Mouse (Mus musculus) liver, embryonic 15.5 days (tissue): Measurements from ENCODE around the gene Serpine1. TPM values are rescaled to one million over a fixed set of nuclear protein-coding genes. Genes with fewer than 3 reads are reported as not detected.
A peak's percentile ranks its signal among the peaks of the same experiment; 100 is the strongest.

Experiments used
- ATAC-seq: fragments of 200-750 bp; cut with Nextera tagmentation; 2 replicates; pipeline ENCODE4 v1.8.0; 2017; ENCODE audit warnings: moderate number of reproducible peaks, mild to moderate bottlenecking, moderate library complexity; ENCODE audit not compliant: insufficient read depth
- H3K27ac ChIP-seq: fragments of 300-500 bp; sonication (generic); replicated peaks from 2 replicates; pipeline ENCODE4 v1.5.1; 2015; ENCODE audit warnings: mild to moderate bottlenecking, inconsistent platforms
- H3K27me3 ChIP-seq: fragments of 300-500 bp; sonication (generic); 2 replicates; pipeline ENCODE4 v1.6.1; 2015; ENCODE audit warnings: mild to moderate bottlenecking, inconsistent platforms
- H3K36me3 ChIP-seq: fragments of 300-500 bp; sonication (generic); replicated peaks from 2 replicates; pipeline ENCODE4 v1.6.1; 2015; ENCODE audit warnings: moderate library complexity, mild to moderate bottlenecking, inconsistent platforms
- H3K4me1 ChIP-seq: fragments of 300-500 bp; sonication (generic); replicated peaks from 2 replicates; pipeline ENCODE4 v1.6.1; 2015; ENCODE audit warnings: inconsistent platforms
- H3K4me2 ChIP-seq: fragments of 300-500 bp; sonication (generic); 2 replicates; pipeline ENCODE4 v1.6.1; 2015; ENCODE audit warnings: moderate library complexity, mild to moderate bottlenecking, inconsistent platforms
- H3K4me3 ChIP-seq: fragments of 300-500 bp; sonication (generic); replicated peaks from 2 replicates; pipeline ENCODE4 v1.5.1; 2015; ENCODE audit warnings: mild to moderate bottlenecking, inconsistent platforms
- H3K9ac ChIP-seq: fragments of 300-500 bp; sonication (generic); 2 replicates; pipeline ENCODE4 v1.6.1; 2015; ENCODE audit warnings: moderate library complexity, mild to moderate bottlenecking, inconsistent platforms
- H3K9me3 ChIP-seq: fragments of 300-500 bp; sonication (generic); replicated peaks from 2 replicates; pipeline ENCODE4 v1.6.1; 2016; ENCODE audit warnings: inconsistent platforms
- WGBS: fragments of 180-500 bp; shearing (Covaris S2); methylation state at CpG from one replicate; pipeline ENCODE4 v1.1.7; 2015; ENCODE audit warnings: mixed read lengths; ENCODE audit not compliant: insufficient replicate concordance; 5-methylcytosine and 5-hydroxymethylcytosine counted together
- polyA plus RNA-seq: library from polyadenylated mRNA; unstranded; fragments of >200 nt; fragmentation: Nextera tagmentation; extraction: Ambion mirVana; gene quantifications from 2 replicates; pipeline ENCODE4 v1.2.1, GENCODE M21; 2015

Serpine1 gene
- polyA plus RNA-seq, 1 experiment from 2014 or later: 0.06 TPM

DNA sequence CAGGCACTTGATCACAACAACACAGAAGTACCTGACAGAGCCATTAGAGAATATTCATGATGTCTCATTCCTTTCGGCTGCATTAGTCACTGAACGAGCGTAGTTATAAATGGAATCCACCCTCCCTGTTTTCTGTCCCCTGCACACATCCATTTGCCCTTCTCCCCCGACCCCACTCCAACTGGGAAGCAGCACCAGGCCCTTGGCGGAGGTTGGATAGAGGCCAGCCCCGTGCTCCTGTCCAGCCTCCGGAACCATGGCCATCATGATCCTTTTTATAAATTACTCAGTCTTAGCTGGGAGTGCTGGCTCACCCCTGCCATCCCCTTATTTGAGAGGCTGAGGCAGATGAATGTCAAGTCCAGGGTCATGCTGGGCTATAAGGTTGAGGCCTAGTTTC lies 17.8 kb downstream of the Serpine1 start:
- H3K4me3 ChIP-seq: no peak overlapping the region
- ATAC-seq: no peak
- WGBS: 71% methylated on average over 7 of the region's 7 CpGs

GRCm38 (mm10) chr5:137051914-137052505 lies 20.1 kb downstream of the Serpine1 start:
- peaks cover 21% of the 10 kb centered on the region for H3K27me3 ChIP-seq
- H3K9me3 ChIP-seq: no peaks in the 10 kb centered on the region
- H3K4me2 ChIP-seq: no peak overlapping the region
- 0 out of 2 replicates have a peak, but pooled peaks cover 4% of the 10 kb centered on the region for H3K4me1 ChIP-seq
- no peaks in the 10 kb centered on the region for H3K36me3 ChIP-seq
- ATAC-seq: no peak
- H3K27ac ChIP-seq: no peak overlapping the region
- H3K9ac ChIP-seq: no peak overlapping the region
- WGBS: 57% methylated on average over 5 of the region's 5 CpGs
- H3K4me3 ChIP-seq: no peak overlapping the region

More for the DNA sequence above, 17.8 kb downstream of the Serpine1 start:
- Histone ChIP-seq H3K4me2 (no peak overlapping the region), H3K9me3 (no peaks in the 10 kb centered on the region), H3K4me1 (0 out of 2 replicates have a peak, but pooled peaks cover 4% of the 10 kb centered on the region), H3K36me3 (no peaks in the 10 kb centered on the region), H3K27me3 (0 out of 2 replicates have a peak, but pooled peaks cover 4% of the 10 kb centered on the region), H3K9ac (no peak overlapping the region), H3K27ac (no peak overlapping the region)

DNA sequence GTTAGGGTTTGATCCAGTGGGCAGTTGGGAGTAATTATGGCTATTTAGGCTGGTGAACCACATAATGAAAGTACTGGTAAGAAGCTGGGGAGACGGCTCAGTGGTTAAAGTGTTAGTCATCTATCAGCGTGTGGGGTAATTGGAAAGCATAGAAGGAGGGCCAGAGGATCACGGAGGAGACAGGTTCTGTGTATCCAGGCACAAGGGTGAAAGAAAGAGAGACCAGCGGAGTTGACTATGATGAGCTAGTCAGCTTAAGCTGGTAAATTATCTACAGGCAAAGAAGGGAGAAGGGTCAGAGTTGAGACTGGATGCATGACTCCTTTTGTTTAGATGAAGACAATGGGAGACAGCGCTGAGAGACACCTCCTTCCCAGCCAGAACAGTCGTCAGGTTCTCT lies 20.9 kb downstream of the Serpine1 start:
- ATAC-seq: no peak
- Histone ChIP-seq H3K36me3 (no peaks in the 10 kb centered on the region), H3K27ac (no peak overlapping the region), H3K4me3 (no peak overlapping the region), H3K27me3 (peaks cover 21% of the 10 kb centered on the region), H3K4me1 (peaks cover 9% of the 10 kb centered on the region), H3K9ac (no peak overlapping the region), H3K9me3 (no peaks in the 10 kb centered on the region), H3K4me2 (no peak overlapping the region)
- WGBS: 52% methylated on average over 6 of the region's 6 CpGs

DNA sequence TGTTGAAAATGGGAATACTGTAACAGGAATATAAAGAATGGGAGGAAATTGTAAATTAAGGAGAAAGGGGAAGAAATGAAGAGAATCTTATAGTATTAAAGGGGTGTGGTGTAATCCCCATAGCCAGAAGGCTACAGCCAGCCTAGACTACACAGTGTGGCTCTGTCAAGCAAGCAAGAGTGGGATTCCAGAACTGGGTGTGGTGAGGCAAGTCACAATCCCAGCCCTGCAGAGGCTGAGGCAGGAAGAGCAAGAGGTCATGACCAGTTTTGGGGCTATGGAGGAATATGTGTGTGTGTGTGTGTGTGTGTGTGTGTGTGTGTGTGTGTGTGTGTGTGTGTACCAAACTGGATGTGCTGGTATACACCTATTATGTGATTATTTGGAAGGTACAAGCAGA lies 25.1 kb downstream of the Serpine1 start:
- ATAC-seq: no peak
- no peak overlapping the region for H3K9ac ChIP-seq
- H3K27ac ChIP-seq: no peak overlapping the region
- no peak overlapping the region for H3K4me3 ChIP-seq
- H3K4me1 ChIP-seq: peaks cover 24% of the 10 kb centered on the region
- H3K36me3 ChIP-seq: peaks cover 10% of the 10 kb centered on the region
- no peak overlapping the region for H3K4me2 ChIP-seq
- H3K27me3 ChIP-seq: peaks cover 21% of the 10 kb centered on the region
- no peaks in the 10 kb centered on the region for H3K9me3 ChIP-seq

- H3K27ac ChIP-seq: no peak overlapping the region
- H3K27me3 ChIP-seq: peaks cover 21% of the 10 kb centered on the region
- no peak overlapping the region for H3K9ac ChIP-seq
- peak overlapping the region; percentile 93 for H3K4me2 ChIP-seq
- H3K4me3 ChIP-seq: peak overlapping the region; percentile 78
- WGBS: 27% methylated on average over 5 of the region's 5 CpGs
- H3K4me1 ChIP-seq: peaks cover 21% of the 10 kb centered on the region
- H3K9me3 ChIP-seq: no peaks in the 10 kb centered on the region
- peaks cover 16% of the 10 kb centered on the region for H3K36me3 ChIP-seq
- no peak for ATAC-seq
Measured at GRCm38 (mm10) chr5:137046324-137046718, 25.7 kb downstream of the Serpine1 start.

GRCm38 (mm10) chr5:137045402-137046323 lies 26.4 kb downstream of the Serpine1 start, which contains the start of gene Ap1s1:
TSS of gene Ap1s1 (minus strand) at chr5:137046135.
- Histone ChIP-seq H3K27ac (peak within 1 kb of the TSS; percentile 61), H3K4me3 (peak within 1 kb of the TSS; percentile 78), H3K4me1 (peaks cover 21% of the 10 kb centered on the region), H3K9me3 (no peaks in the 10 kb centered on the region), H3K36me3 (peaks cover 20% of the 10 kb centered on the region), H3K27me3 (peaks cover 19% of the 10 kb centered on the region), H3K9ac (peak within 1 kb of the TSS; percentile 77), H3K4me2 (peak within 1 kb of the TSS; percentile 93)
- WGBS: under 1% methylated on average over 48 of the region's 48 CpGs
- ATAC-seq: peak; percentile 83

DNA sequence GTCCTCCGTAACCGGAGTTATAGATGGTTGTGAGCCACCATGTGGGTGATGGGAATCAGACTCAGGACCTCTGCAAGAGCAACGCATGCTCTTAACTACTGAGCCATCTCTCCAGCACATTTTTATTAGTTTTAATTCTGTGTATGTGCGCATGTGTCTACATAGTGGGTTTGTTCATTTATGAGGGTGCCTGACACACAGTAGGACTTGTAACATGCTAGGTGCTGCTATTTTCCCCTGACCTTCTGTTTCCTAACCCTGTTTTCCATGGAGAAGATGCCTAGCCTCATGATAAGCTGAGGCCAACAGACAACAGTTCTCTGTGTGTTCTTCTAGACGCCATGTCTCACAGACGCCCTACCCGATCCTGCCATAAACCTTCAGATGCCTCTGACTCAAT lies 28.1 kb downstream of the Serpine1 start:
- Histone ChIP-seq H3K36me3 (peaks cover 36% of the 10 kb centered on the region), H3K9ac (no peak overlapping the region), H3K4me2 (no peak overlapping the region), H3K27me3 (peaks cover 15% of the 10 kb centered on the region), H3K4me3 (no peak overlapping the region), H3K9me3 (no peaks in the 10 kb centered on the region), H3K27ac (no peak overlapping the region), H3K4me1 (peaks cover 21% of the 10 kb centered on the region)
- ATAC-seq: no peak
- WGBS: 89% methylated on average over 7 of the region's 7 CpGs

GRCm38 (mm10) chr5:137041442-137041841 lies 30.6 kb downstream of the Serpine1 start:
- Histone ChIP-seq H3K4me1 (peaks cover 20% of the 10 kb centered on the region), H3K27me3 (no peaks in the 10 kb centered on the region), H3K4me2 (no peak overlapping the region), H3K36me3 (peaks cover 62% of the 10 kb centered on the region), H3K9ac (no peak overlapping the region), H3K27ac (no peak overlapping the region), H3K4me3 (no peak overlapping the region), H3K9me3 (no peaks in the 10 kb centered on the region)
- WGBS: 80% methylated on average over 10 of the region's 10 CpGs
- ATAC-seq: no peak

GRCm38 (mm10) chr5:137039453-137039852 lies 32.6 kb downstream of the Serpine1 start:
- no peak for ATAC-seq
- H3K27ac ChIP-seq: no peak overlapping the region
- H3K9ac ChIP-seq: no peak overlapping the region
- WGBS: 83% methylated on average over 10 of the region's 10 CpGs
- no peak overlapping the region for H3K4me2 ChIP-seq
- peaks cover 69% of the 10 kb centered on the region for H3K36me3 ChIP-seq
- H3K4me3 ChIP-seq: no peak overlapping the region
- H3K9me3 ChIP-seq: no peaks in the 10 kb centered on the region
- 0 out of 2 replicates have a peak, but pooled peaks cover under 1% of the 10 kb centered on the region for H3K27me3 ChIP-seq
- H3K4me1 ChIP-seq: no peaks in the 10 kb centered on the region

- H3K27me3 ChIP-seq: peaks cover 33% of the 10 kb centered on the region
- H3K4me2 ChIP-seq: no peak overlapping the region
- H3K9ac ChIP-seq: no peak overlapping the region
- H3K36me3 ChIP-seq: peaks cover 52% of the 10 kb centered on the region
- H3K9me3 ChIP-seq: no peaks in the 10 kb centered on the region
- peaks cover 25% of the 10 kb centered on the region for H3K4me1 ChIP-seq
- no peak overlapping the region for H3K4me3 ChIP-seq
- ATAC-seq: no peak
- WGBS: 81% methylated on average over 13 of the region's 13 CpGs
- H3K27ac ChIP-seq: no peak overlapping the region
Measured at GRCm38 (mm10) chr5:137036211-137036610, 35.9 kb downstream of the Serpine1 start.

DNA sequence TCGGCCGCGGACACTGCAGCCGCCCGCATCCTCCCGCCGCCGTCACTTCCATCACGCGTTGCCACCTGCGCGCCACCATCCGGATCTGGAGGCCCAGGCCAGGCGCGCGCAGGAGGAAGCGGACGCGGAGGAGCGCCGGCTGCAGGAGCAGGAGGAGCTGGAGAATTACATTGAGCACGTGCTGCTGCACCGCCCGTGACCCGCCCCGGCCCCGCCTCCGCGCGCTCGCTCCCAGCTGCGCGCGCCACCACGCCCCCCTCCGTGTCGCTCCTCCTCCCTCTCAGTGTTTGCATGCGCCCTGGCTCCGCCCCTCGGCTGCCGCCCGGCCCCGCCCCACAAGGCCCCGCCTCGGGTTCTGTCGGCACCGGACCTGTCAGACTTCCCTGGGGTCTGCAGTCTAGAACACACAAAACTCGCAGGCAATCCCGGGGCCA lies 39.4 kb downstream of the Serpine1 start:
- Histone ChIP-seq H3K4me1 (peaks cover 45% of the 10 kb centered on the region), H3K4me2 (peak overlapping the region; percentile 84), H3K27ac (no peak overlapping the region), H3K9me3 (no peaks in the 10 kb centered on the region), H3K36me3 (peaks cover 20% of the 10 kb centered on the region), H3K4me3 (peak overlapping the region; percentile 60), H3K27me3 (peaks cover 68% of the 10 kb centered on the region), H3K9ac (peak overlapping the region; percentile 43)
- ATAC-seq: peak; percentile 85
- under 1% methylated on average over 49 of the region's 49 CpGs for WGBS
